Mouse (Mus musculus): Measurements from ENCODE around the gene Gm20517. TPM values are rescaled to one million over a fixed set of nuclear protein-coding genes. Genes with fewer than 3 reads are reported as not detected.
"Not testable (repeated sequence)": the region's sequence is repeated elsewhere in the genome, so short reads cannot be mapped to it uniquely, and the experiment has no call there.

Gene Gm20517
- polyA plus RNA-seq, 1 experiment from 2014 or later = 1.3 TPM

DNA sequence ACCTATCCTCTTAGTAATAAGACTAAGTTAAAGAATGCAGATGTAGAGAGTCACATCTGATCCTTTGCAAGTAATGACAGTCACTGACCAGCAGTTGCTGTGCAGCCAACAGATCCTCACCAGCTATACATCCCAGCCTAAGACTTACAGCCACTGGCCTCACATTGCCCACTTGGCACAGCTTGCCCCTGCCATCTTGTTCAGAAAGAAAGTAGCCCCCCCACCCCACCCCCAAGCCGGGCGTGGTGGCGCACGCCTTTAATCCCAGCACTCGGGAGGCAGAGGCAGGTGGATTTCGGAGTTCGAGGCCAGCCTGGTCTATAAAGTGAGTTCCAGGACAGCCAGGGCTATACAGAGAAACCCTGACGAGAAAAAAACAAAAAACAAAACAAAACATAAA lies 43.0 kb downstream of the Gm20517 start:
- not testable (repeated sequence) for H3K27ac ChIP-seq (ENCODE audit: low read length); H3K4me3 ChIP-seq (ENCODE audit: low read depth, low read length); H3K9me3 ChIP-seq (replicated peaks; ENCODE audit: control insufficient read depth, low read length, poor library complexity, severe bottlenecking); H3K4me2 ChIP-seq (ENCODE audit: low read length); ATAC-seq; H3K36me3 ChIP-seq (ENCODE audit: control insufficient read depth, insufficient read depth, low read length); H3K4me1 ChIP-seq (ENCODE audit: control insufficient read depth, insufficient read depth, low read length); H3K9ac ChIP-seq (ENCODE audit: low read depth, low read length); H3K27me3 ChIP-seq (ENCODE audit: control insufficient read depth, insufficient read depth, low read depth, low read length)
- WGBS = 93% methylated on average over 8 of the region's 8 CpGs

DNA sequence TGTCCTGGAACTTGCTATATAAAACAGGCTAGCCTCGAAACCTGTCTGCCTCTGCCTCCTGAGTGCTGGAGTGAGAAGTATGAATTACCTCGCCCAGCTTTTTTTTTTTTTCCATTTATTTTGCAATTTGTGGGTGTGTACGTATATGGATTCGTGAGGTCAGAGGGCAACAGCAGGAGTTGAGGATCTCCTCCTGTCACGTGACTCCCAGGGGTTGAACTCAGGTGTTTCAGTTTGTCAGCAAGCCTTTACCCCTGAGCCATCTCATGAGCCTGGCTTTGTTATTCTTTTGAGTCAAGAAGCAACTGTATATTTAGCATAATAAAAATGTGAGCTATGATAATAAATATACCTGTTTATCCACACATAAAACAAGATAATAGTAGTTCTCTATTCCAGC lies 44.3 kb downstream of the Gm20517 start:
- ATAC-seq = no peak
- Histone ChIP-seq H3K4me2 (ENCODE audit: low read length) (no peak overlapping the region), H3K27me3 (ENCODE audit: control insufficient read depth, insufficient read depth, low read depth, low read length) (no peaks in the 10 kb centered on the region), H3K4me1 (ENCODE audit: control insufficient read depth, insufficient read depth, low read length) (no peaks in the 10 kb centered on the region), H3K9me3 (replicated peaks; ENCODE audit: control insufficient read depth, low read length, poor library complexity, severe bottlenecking) (no peaks in the 10 kb centered on the region), H3K27ac (ENCODE audit: low read length) (no peak overlapping the region), H3K9ac (ENCODE audit: low read depth, low read length) (no peak overlapping the region), H3K36me3 (ENCODE audit: control insufficient read depth, insufficient read depth, low read length) (no peaks in the 10 kb centered on the region), H3K4me3 (ENCODE audit: low read depth, low read length) (no peak overlapping the region)
- 86% methylated on average over 5 of the region's 5 CpGs for WGBS

DNA sequence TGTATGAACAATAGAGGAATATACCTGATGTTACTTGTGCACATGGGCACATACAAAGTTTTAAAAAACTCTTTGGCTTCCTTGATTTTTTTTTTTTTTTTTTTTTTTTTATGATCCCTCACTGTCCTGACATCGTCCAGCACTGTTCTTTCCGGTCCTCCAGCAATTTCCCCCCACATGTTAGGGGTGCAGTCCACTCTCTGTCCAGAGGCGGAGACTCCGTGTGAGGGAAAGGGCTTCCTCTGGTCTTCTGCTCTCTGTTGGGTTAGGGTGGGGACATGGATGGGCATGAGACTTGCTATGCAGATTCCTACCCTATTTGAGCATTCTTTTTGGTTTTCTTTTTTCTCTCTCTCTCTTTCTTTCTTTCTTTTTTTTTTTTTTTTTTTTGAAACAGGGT lies 46.5 kb downstream of the Gm20517 start:
- 89% methylated on average over 4 of the region's 4 CpGs for WGBS
- Histone ChIP-seq H3K4me1 (ENCODE audit: control insufficient read depth, insufficient read depth, low read length) (no peaks in the 10 kb centered on the region), H3K9ac (ENCODE audit: low read depth, low read length) (no peak overlapping the region), H3K36me3 (ENCODE audit: control insufficient read depth, insufficient read depth, low read length) (no peaks in the 10 kb centered on the region), H3K9me3 (replicated peaks; ENCODE audit: control insufficient read depth, low read length, poor library complexity, severe bottlenecking) (no peaks in the 10 kb centered on the region), H3K27me3 (ENCODE audit: control insufficient read depth, insufficient read depth, low read depth, low read length) (no peaks in the 10 kb centered on the region), H3K4me2 (ENCODE audit: low read length) (no peak overlapping the region), H3K27ac (ENCODE audit: low read length) (no peak overlapping the region), H3K4me3 (ENCODE audit: low read depth, low read length) (no peak overlapping the region)
- no peak for ATAC-seq

DNA sequence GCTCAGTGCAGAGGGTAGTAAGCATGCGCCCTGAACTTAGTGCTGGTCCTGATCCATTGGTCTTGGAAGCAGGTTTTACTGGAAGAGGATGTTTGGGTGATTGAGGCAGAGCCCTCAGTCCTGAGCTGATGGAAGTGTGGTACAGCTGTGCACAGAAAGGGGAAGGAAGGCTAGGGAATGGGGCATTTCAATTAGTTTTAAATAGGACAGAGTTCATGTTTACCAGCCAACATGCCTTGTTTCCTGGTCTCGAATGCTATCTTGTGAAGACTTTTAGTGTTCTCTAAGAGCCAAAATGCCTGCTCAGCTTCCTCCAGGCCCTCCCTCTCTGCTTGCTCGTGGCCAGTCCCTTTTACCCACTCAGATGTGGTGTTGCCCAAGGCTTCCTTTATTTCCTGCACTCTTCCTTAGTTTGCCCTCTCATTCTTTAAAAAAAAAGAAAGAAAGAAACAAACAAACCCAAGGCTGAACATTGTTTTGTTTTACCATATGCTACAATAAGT lies 47.4 kb downstream of the Gm20517 start:
- no peaks in the 10 kb centered on the region for H3K36me3 ChIP-seq (ENCODE audit: control insufficient read depth, insufficient read depth, low read length)
- ATAC-seq = no peak

DNA sequence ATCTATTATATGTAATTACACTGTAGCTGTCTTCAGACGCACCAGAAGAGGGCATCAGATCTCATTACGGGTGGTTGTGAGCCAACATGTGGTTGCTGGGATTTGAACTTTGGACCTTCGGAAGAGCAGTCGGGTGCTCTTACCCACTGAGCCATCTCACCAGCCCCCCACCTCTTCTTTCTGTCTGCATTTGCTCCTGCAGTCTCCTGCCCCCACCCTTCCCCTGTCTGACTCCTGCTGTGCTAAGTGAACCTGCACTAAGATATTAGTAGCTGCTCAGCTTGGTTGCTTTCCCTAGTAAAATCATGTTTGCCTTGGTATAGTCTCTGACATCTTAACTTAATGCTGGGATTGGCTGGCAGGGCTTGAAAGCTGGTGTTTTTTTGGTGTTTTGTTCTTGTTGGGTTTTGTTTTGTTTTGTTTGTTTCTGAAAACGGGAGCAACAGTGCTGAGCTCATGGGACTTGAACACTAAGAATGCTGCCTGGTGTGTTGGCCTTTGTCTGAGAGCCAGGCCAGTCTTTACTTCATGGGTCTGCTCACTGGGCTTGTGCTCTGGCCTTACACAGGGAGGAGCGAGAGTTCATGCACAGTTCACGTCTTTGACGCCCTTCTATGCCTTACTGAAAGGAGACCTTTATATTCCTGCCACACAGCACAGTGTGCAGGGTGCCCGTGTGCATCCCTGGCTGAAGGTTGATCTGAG lies 51.8 kb downstream of the Gm20517 start:
- no peak overlapping the region for H3K27ac ChIP-seq (ENCODE audit: low read length)
- 0 out of 2 replicates have a peak, but pooled peaks have one; percentile 25 for ATAC-seq
- WGBS = 23% methylated on average over 9 of the region's 9 CpGs

More for the DNA sequence above, 47.4 kb downstream of the Gm20517 start:
- Histone ChIP-seq H3K27ac (ENCODE audit: low read length) (no peak overlapping the region), H3K27me3 (ENCODE audit: control insufficient read depth, insufficient read depth, low read depth, low read length) (no peaks in the 10 kb centered on the region), H3K9ac (ENCODE audit: low read depth, low read length) (no peak overlapping the region), H3K4me2 (ENCODE audit: low read length) (no peak overlapping the region), H3K9me3 (replicated peaks; ENCODE audit: control insufficient read depth, low read length, poor library complexity, severe bottlenecking) (no peaks in the 10 kb centered on the region), H3K4me1 (ENCODE audit: control insufficient read depth, insufficient read depth, low read length) (no peaks in the 10 kb centered on the region; the same call in 1 of the 2 replicates), H3K4me3 (ENCODE audit: low read depth, low read length) (no peak overlapping the region)
- 89% methylated on average over 3 of the region's 3 CpGs for WGBS

DNA sequence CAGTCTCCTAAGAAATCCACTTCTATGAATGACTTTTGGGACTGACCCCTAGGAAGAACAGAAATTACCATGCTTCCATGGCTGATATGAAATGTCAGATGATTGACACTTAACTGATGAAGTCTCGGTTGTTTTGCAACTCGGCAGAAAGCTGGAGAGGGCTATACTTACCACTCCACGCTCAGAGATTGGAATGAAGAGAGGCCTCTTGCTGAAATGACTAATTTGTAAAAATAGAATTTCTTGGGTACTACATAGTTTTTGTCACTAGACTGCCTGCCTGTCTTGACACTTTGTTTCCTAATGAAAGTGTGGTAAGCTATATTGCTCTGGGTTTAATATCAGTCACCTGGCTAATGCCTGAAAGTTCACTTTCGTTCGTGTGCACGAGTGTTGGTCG lies 53.1 kb downstream of the Gm20517 start:
- Histone ChIP-seq H3K9me3 (replicated peaks; ENCODE audit: control insufficient read depth, low read length, poor library complexity, severe bottlenecking) (no peaks in the 10 kb centered on the region), H3K27ac (ENCODE audit: low read length) (no peak overlapping the region), H3K36me3 (ENCODE audit: control insufficient read depth, insufficient read depth, low read length) (no peaks in the 10 kb centered on the region), H3K9ac (ENCODE audit: low read depth, low read length) (no peak overlapping the region), H3K4me1 (ENCODE audit: control insufficient read depth, insufficient read depth, low read length) (peaks cover 4% of the 10 kb centered on the region; the same call in 1 of the 2 replicates), H3K4me3 (ENCODE audit: low read depth, low read length) (no peak overlapping the region), H3K4me2 (ENCODE audit: low read length) (no peak overlapping the region), H3K27me3 (ENCODE audit: control insufficient read depth, insufficient read depth, low read depth, low read length) (no peaks in the 10 kb centered on the region)
- ATAC-seq = no peak
- 86% methylated on average over 7 of the region's 7 CpGs for WGBS

More for the DNA sequence above, 51.8 kb downstream of the Gm20517 start:
- Histone ChIP-seq H3K4me3 (ENCODE audit: low read depth, low read length) (no peak overlapping the region), H3K4me1 (ENCODE audit: control insufficient read depth, insufficient read depth, low read length) (no peaks in the 10 kb centered on the region; the same call in 1 of the 2 replicates), H3K4me2 (ENCODE audit: low read length) (no peak overlapping the region), H3K36me3 (ENCODE audit: control insufficient read depth, insufficient read depth, low read length) (no peaks in the 10 kb centered on the region), H3K9ac (ENCODE audit: low read depth, low read length) (no peak overlapping the region), H3K9me3 (replicated peaks; ENCODE audit: control insufficient read depth, low read length, poor library complexity, severe bottlenecking) (no peaks in the 10 kb centered on the region), H3K27me3 (ENCODE audit: control insufficient read depth, insufficient read depth, low read depth, low read length) (no peaks in the 10 kb centered on the region)

DNA sequence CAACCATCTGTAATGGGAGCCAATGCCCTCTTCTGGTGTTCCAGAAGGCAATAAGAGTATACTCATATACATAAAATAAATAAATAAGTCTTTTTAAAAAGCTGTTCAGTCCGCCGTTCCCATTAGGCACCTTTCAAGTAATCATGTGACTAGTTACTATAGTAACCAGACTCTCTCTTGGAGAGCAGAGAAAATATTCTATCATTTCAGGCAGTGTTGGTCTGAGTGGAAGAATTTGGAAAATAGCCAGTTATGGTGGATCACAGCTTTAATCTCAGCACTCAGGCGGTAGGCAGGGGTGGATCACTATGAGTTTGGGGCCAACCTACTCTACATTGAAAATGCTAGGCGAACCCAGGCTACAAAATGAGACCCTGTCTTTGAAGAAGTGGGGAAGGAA lies 57.8 kb downstream of the Gm20517 start:
- Histone ChIP-seq H3K4me2 (ENCODE audit: low read length) (no peak overlapping the region), H3K4me1 (ENCODE audit: control insufficient read depth, insufficient read depth, low read length) (peaks cover 18% of the 10 kb centered on the region), H3K27ac (ENCODE audit: low read length) (no peak overlapping the region), H3K4me3 (ENCODE audit: low read depth, low read length) (no peak overlapping the region), H3K9ac (ENCODE audit: low read depth, low read length) (no peak overlapping the region), H3K9me3 (replicated peaks; ENCODE audit: control insufficient read depth, low read length, poor library complexity, severe bottlenecking) (no peaks in the 10 kb centered on the region), H3K27me3 (ENCODE audit: control insufficient read depth, insufficient read depth, low read depth, low read length) (no peaks in the 10 kb centered on the region), H3K36me3 (ENCODE audit: control insufficient read depth, insufficient read depth, low read length) (no peaks in the 10 kb centered on the region; the same call in 1 of the 2 replicates)
- ATAC-seq = peak; percentile 68
- 40% methylated on average over 4 of the region's 4 CpGs for WGBS

DNA sequence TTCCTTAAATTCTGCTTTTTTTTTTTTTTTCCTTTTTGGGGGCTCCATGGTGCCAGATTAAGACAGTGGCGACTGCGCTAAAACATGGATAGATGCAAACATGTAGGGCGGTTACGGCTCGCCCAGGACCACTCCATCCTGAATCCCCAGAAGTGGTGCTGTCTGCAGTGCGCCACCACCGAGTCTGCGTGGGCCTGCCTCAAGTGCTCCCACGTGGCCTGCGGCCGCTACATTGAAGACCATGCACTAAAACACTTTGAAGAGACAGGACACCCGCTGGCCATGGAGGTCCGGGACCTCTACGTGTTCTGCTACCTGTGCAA lies 60.6 kb downstream of the Gm20517 start:
- Histone ChIP-seq H3K4me1 (ENCODE audit: control insufficient read depth, insufficient read depth, low read length) (peaks cover 22% of the 10 kb centered on the region), H3K36me3 (ENCODE audit: control insufficient read depth, insufficient read depth, low read length) (no peaks in the 10 kb centered on the region; the same call in 1 of the 2 replicates), H3K4me2 (ENCODE audit: low read length) (peak overlapping the region; percentile 72), H3K27me3 (ENCODE audit: control insufficient read depth, insufficient read depth, low read depth, low read length) (no peaks in the 10 kb centered on the region), H3K27ac (ENCODE audit: low read length) (no peak overlapping the region), H3K4me3 (ENCODE audit: low read depth, low read length) (peak overlapping the region; percentile 37), H3K9me3 (replicated peaks; ENCODE audit: control insufficient read depth, low read length, poor library complexity, severe bottlenecking) (no peaks in the 10 kb centered on the region), H3K9ac (ENCODE audit: low read depth, low read length) (peak overlapping the region; percentile 55)
- ATAC-seq = peak; percentile 40
- 13% methylated on average over 14 of the region's 14 CpGs for WGBS

DNA sequence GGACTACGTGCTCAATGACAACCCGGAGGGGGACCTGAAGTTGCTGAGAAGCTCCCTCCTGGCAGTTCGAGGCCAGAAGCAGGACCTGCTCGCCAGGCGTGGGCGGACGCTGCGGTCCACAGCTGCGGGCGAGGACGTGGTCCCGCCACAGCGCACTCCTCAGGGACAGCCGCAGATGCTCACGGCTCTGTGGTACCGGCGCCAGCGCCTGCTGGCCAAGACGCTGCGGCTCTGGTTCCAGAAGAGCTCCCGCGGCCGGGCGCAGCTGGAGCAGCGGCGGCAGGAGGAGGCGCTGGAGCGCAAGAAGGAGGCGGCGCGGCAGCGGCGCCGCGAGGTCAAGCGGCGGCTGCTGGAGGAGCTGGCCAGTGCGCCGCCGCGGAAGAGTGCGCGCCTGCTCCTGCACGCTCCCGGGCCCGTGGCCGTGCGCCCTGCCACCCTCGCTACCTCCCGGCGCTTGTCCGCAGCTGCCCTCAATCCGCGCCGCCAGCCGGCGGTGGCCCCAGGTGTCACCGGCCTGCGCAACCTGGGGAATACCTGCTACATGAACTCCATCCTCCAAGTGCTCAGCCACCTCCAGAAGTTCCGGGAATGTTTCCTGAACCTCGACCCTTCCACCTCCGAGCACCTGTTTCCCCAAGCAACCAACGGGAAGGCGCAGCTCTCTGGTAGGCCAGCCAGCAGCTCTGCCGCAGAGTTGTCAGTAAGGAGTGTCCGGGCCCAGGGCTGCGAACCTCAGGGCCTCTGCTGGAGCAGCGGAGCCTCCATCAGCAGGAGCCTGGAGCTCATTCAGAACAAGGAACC lies 61.1 kb downstream of the Gm20517 start:
- peaks cover 22% of the 10 kb centered on the region for H3K4me1 ChIP-seq (ENCODE audit: control insufficient read depth, insufficient read depth, low read length)
- H3K27me3 ChIP-seq (ENCODE audit: control insufficient read depth, insufficient read depth, low read depth, low read length) = no peaks in the 10 kb centered on the region
- WGBS = 8% methylated on average over 53 of the region's 68 CpGs
- H3K4me2 ChIP-seq (ENCODE audit: low read length) = peak overlapping the region; percentile 72
- H3K9ac ChIP-seq (ENCODE audit: low read depth, low read length) = peak overlapping the region; percentile 55
- ATAC-seq = peak; percentile 41
- H3K9me3 ChIP-seq (replicated peaks; ENCODE audit: control insufficient read depth, low read length, poor library complexity, severe bottlenecking) = no peaks in the 10 kb centered on the region
- peak overlapping the region; percentile 37 for H3K4me3 ChIP-seq (ENCODE audit: low read depth, low read length)
- no peaks in the 10 kb centered on the region; the same call in 1 of the 2 replicates for H3K36me3 ChIP-seq (ENCODE audit: control insufficient read depth, insufficient read depth, low read length)
- no peak overlapping the region for H3K27ac ChIP-seq (ENCODE audit: low read length)

Data from midbrain, embryonic 16.5 days (tissue).